Mouse (Mus musculus): ENCODE results near the gene Ccdc85c. TPM values are rescaled to one million over a fixed set of nuclear protein-coding genes. Genes with fewer than 3 reads are reported as not detected.

Ccdc85c gene
- polyA plus RNA-seq, 1 experiment = 75.0 TPM

- peak in 1 of 2 experiments; percentile 66 for DNase-seq
- no peak for TF ChIP-seq POLR2A (IDR thresholded peaks at IDR 0.05; ENCODE audit: borderline replicate concordance, insufficient read depth, low read length)
- TF ChIP-seq CTCF (IDR thresholded peaks at IDR 0.05; ENCODE audit: borderline replicate concordance, insufficient read depth, low read depth, low read length) = no peak
- WGBS = 61% methylated on average over 13 of the region's 13 CpGs
- H3K4me3 ChIP-seq (replicated peaks; ENCODE audit: insufficient read depth, low read depth, low read length) = no peak overlapping the region
- peak overlapping the region; percentile 73 for H3K27ac ChIP-seq (ENCODE audit: insufficient read depth, low read length)
- H3K27me3 ChIP-seq (ENCODE audit: control insufficient read depth, insufficient read depth, low read length) = no peaks in the 10 kb centered on the region
- peaks cover 77% of the 10 kb centered on the region for H3K4me1 ChIP-seq (ENCODE audit: control insufficient read depth, insufficient read depth, low read length)
Measured at GRCm38 (mm10) chr12:108226216-108226615, 49.0 kb downstream of the Ccdc85c start.

- WGBS = 41% methylated on average over 7 of the region's 7 CpGs
- Histone ChIP-seq H3K27ac (ENCODE audit: insufficient read depth, low read length) (peak overlapping the region; percentile 73), H3K4me1 (ENCODE audit: control insufficient read depth, insufficient read depth, low read length) (peaks cover 77% of the 10 kb centered on the region), H3K4me3 (replicated peaks; ENCODE audit: insufficient read depth, low read depth, low read length) (no peak overlapping the region), H3K27me3 (ENCODE audit: control insufficient read depth, insufficient read depth, low read length) (no peaks in the 10 kb centered on the region)
- TF ChIP-seq CTCF (IDR thresholded peaks at IDR 0.05; ENCODE audit: borderline replicate concordance, insufficient read depth, low read depth, low read length) (no peak), POLR2A (IDR thresholded peaks at IDR 0.05; ENCODE audit: borderline replicate concordance, insufficient read depth, low read length) (no peak)
- DNase-seq = no peak
Measured at GRCm38 (mm10) chr12:108225781-108226180, 49.4 kb downstream of the Ccdc85c start.

DNA sequence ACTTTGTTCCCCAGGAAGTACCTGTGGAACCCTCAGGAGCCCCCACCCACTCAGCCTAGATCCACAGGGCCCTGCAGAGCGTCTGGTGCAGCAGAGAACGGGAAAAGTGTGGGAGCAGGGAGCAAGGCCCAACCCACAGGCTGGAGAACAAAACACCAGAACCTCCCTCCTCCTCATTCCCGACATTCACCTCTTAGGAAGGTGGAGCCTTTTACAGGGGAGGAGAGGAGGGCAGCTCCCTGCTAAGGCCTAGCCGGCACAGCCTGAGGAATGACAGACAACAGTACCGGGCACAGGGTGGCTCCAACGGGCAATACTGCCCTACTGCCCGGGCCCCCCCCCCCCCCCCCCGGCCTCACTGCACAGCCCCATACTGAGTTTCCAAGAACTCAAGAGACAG, 51.9 kb downstream of the Ccdc85c start:
- Histone ChIP-seq H3K27me3 (ENCODE audit: control insufficient read depth, insufficient read depth, low read length) (no peaks in the 10 kb centered on the region), H3K27ac (ENCODE audit: insufficient read depth, low read length) (no peak overlapping the region), H3K4me1 (ENCODE audit: control insufficient read depth, insufficient read depth, low read length) (peaks cover 81% of the 10 kb centered on the region), H3K4me3 (replicated peaks; ENCODE audit: insufficient read depth, low read depth, low read length) (no peak overlapping the region)
- 61% methylated on average over 8 of the region's 8 CpGs for WGBS
- TF ChIP-seq CTCF (IDR thresholded peaks at IDR 0.05; ENCODE audit: borderline replicate concordance, insufficient read depth, low read depth, low read length) = no peak
- DNase-seq = no peak

GRCm38 (mm10) chr12:108221712-108222111, 53.5 kb downstream of the Ccdc85c start:
- Histone ChIP-seq H3K4me1 (ENCODE audit: control insufficient read depth, insufficient read depth, low read length) (peaks cover 75% of the 10 kb centered on the region), H3K27ac (ENCODE audit: insufficient read depth, low read length) (peak overlapping the region; percentile 12; the same call in 1 of the 2 replicates), H3K27me3 (ENCODE audit: control insufficient read depth, insufficient read depth, low read length) (no peaks in the 10 kb centered on the region), H3K4me3 (replicated peaks; ENCODE audit: insufficient read depth, low read depth, low read length) (no peak overlapping the region)
- WGBS = 38% methylated on average over 7 of the region's 7 CpGs
- DNase-seq = peak in 1 of 2 experiments; percentile 47
- TF ChIP-seq CTCF (IDR thresholded peaks at IDR 0.05; ENCODE audit: borderline replicate concordance, insufficient read depth, low read depth, low read length) (no peak), POLR2A (IDR thresholded peaks at IDR 0.05; ENCODE audit: borderline replicate concordance, insufficient read depth, low read length) (no peak)

- peak in 1 of 2 experiments; percentile 62 for DNase-seq
- TF ChIP-seq POLR2A (IDR thresholded peaks at IDR 0.05; ENCODE audit: borderline replicate concordance, insufficient read depth, low read length) = no peak
- no peak for TF ChIP-seq CTCF (IDR thresholded peaks at IDR 0.05; ENCODE audit: borderline replicate concordance, insufficient read depth, low read depth, low read length)
- WGBS = 16% methylated on average over 10 of the region's 10 CpGs
- Histone ChIP-seq H3K27ac (ENCODE audit: insufficient read depth, low read length) (no peak overlapping the region), H3K4me1 (ENCODE audit: control insufficient read depth, insufficient read depth, low read length) (peaks cover 73% of the 10 kb centered on the region), H3K27me3 (ENCODE audit: control insufficient read depth, insufficient read depth, low read length) (no peaks in the 10 kb centered on the region), H3K4me3 (replicated peaks; ENCODE audit: insufficient read depth, low read depth, low read length) (no peak overlapping the region)
Measured at GRCm38 (mm10) chr12:108221206-108221605, 54.0 kb downstream of the Ccdc85c start.

- H3K4me3 ChIP-seq (replicated peaks; ENCODE audit: insufficient read depth, low read depth, low read length) = no peak overlapping the region
- 32% methylated on average over 12 of the region's 12 CpGs for WGBS
- no peaks in the 10 kb centered on the region for H3K27me3 ChIP-seq (ENCODE audit: control insufficient read depth, insufficient read depth, low read length)
- no peak overlapping the region for H3K27ac ChIP-seq (ENCODE audit: insufficient read depth, low read length)
- no peak for TF ChIP-seq POLR2A (IDR thresholded peaks at IDR 0.05; ENCODE audit: borderline replicate concordance, insufficient read depth, low read length)
- peaks cover 67% of the 10 kb centered on the region for H3K4me1 ChIP-seq (ENCODE audit: control insufficient read depth, insufficient read depth, low read length)
- DNase-seq = peak in 1 of 2 experiments; percentile 56
Measured at GRCm38 (mm10) chr12:108220621-108221020, 54.6 kb downstream of the Ccdc85c start.

GRCm38 (mm10) chr12:108219825-108220616, 55.2 kb downstream of the Ccdc85c start:
- Histone ChIP-seq H3K4me1 (ENCODE audit: control insufficient read depth, insufficient read depth, low read length) (peaks cover 63% of the 10 kb centered on the region), H3K27ac (ENCODE audit: insufficient read depth, low read length) (no peak overlapping the region), H3K27me3 (ENCODE audit: control insufficient read depth, insufficient read depth, low read length) (no peaks in the 10 kb centered on the region), H3K4me3 (replicated peaks; ENCODE audit: insufficient read depth, low read depth, low read length) (no peak overlapping the region)
- TF ChIP-seq POLR2A (IDR thresholded peaks at IDR 0.05; ENCODE audit: borderline replicate concordance, insufficient read depth, low read length) (no peak), CTCF (IDR thresholded peaks at IDR 0.05; ENCODE audit: borderline replicate concordance, insufficient read depth, low read depth, low read length) (no peak)
- peak in 1 of 2 experiments; percentile 26 for DNase-seq
- 57% methylated on average over 21 of the region's 21 CpGs for WGBS

DNA sequence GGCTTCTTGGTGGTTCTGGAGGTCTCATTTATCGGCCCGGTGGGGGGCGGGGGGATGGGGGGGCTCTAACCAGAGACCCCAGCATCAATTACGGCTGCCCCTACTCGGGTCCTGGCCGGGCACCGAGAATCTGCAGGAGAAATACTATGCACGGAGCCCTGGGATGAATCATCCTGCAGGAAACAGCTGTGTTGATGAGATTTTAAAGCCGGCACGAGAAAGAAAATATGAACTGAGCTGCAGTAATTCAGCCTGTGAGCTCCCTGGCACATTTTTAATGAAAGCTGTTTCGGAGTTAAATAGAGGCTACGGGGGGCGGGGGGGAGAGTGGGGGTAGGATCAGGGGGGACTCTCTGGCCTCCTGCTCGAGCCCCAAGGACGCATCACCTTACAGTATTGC, 56.1 kb downstream of the Ccdc85c start:
- Histone ChIP-seq H3K4me3 (replicated peaks; ENCODE audit: insufficient read depth, low read depth, low read length) (no peak overlapping the region), H3K27ac (ENCODE audit: insufficient read depth, low read length) (no peak overlapping the region), H3K27me3 (ENCODE audit: control insufficient read depth, insufficient read depth, low read length) (no peaks in the 10 kb centered on the region), H3K4me1 (ENCODE audit: control insufficient read depth, insufficient read depth, low read length) (peaks cover 56% of the 10 kb centered on the region)
- no peak for DNase-seq
- no peak for TF ChIP-seq CTCF (IDR thresholded peaks at IDR 0.05; ENCODE audit: borderline replicate concordance, insufficient read depth, low read depth, low read length)
- TF ChIP-seq POLR2A (IDR thresholded peaks at IDR 0.05; ENCODE audit: borderline replicate concordance, insufficient read depth, low read length) = no peak
- 43% methylated on average over 15 of the region's 15 CpGs for WGBS

Data from cerebellum, adult 2 months (tissue).